Mouse (Mus musculus): Measurements from ENCODE around the gene Clcn2.

GRCm38 (mm10) chr16:20750518-20750917 lies 33.0 kb upstream of the Clcn2 start:
- TF ChIP-seq GATA1 (IDR thresholded peaks at IDR 0.05; ENCODE audit: low read length), result no peak
- TF ChIP-seq TAL1 (IDR thresholded peaks at IDR 0.05; ENCODE audit: low read length), result no peak

Data from erythroblast, embryonic 14.5 days (primary cell).